Mouse (Mus musculus) retina, adult 2 months (tissue): ENCODE results near the gene Itgae.

Experiments
- DNase-seq: peaks from one replicate; pipeline ENCODE4 v3.0.0-alpha.2; 2012; ENCODE audit warnings: low read depth, low spot score

Itgae gene

DNA sequence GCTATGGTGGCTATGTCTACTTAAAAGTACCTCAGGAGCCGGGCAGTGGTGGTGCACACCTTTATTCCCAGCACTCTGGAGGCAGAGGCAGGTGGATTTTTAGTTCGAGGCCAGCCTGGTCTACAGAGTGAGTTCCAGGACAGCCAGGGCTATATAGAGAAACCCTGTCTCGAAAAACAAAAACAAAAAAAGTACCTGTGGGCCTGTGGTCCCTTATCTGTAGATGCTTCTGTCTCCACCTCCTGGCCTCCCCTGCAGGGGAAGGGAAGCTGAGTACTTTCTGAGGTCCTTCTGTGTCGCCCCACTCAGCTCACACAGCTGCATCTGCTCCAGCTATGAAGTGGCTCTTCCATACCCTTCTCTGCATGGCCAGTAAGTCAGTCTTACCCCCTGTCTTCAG, at the start of gene Itgae:
Gene Itgae (plus strand): TSS at position 301 of the 400 bp plus-strand sequence.
- DNase-seq = no peak

DNA sequence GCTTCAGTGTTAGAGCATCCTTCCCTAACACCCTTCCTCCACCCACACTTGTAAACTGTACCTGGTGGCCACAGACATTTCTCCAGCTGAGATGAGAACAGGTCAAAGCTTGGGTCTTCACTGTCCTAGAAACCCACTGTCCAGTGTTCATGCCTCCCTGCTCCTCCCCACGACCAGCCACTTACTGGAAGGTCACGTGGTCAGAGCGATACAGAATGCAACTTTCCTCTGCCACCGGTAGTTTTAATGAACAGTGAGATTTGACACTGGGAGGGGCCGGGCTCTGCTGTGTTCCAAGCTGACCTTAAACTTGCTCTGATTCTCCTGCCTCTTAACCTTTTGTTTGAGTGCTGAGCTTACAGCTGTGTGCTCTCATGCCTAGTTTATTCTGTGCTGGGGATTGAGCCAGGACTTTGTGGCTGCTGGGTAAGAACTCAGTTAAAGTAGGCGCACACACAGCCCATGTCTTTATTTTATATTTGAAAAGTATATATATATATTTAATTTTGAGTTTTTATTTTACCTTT, 46.1 kb upstream of the Itgae start:
- no peak for DNase-seq

DNA sequence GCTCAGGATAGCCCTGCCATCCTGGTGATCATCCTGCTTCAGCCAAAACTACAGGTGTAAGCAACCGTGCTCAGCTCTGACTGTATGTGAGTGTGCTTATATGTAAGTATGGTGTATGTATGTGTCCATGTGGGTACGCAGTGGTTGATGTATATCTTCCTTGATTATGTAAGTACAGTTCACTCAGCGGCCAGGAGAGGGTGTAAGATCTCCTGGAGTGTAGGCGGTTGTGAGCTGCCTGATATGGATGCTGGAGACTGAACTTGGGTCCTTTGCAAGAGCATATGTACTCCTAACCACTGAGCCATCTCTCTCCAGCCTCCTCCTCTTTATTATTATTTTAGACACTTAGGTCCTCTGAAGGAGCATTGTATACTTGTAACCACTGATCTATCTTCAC, 45.6 kb upstream of the Itgae start:
- no peak for DNase-seq

DNA sequence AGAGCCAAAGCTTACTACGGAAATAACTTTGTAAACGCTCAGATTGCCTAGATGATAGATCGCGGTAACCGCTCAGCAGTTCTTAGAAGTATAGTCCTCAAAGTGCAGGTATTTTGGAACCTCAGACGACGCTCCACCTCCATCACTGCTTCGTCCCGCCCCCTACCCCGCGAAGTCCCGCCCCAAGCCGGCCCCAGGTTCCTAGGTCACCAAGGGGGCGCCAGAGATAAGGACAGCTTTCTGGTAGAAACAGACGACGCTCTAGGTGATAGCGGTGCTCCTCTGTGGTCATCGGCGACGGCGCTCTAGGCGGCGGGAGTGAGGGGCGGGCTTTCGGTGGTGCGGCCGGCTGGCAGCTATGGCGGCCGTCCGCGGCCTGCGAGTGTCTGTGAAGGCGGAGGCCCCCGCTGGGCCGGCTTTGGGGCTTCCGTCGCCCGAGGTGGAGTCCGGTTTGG, 42.8 kb upstream of the Itgae start, which contains the start of gene Ncbp3:
Gene Ncbp3 (plus strand): TSS at position 242 of the 455 bp plus-strand sequence.
- peak; percentile 98 for DNase-seq

DNA sequence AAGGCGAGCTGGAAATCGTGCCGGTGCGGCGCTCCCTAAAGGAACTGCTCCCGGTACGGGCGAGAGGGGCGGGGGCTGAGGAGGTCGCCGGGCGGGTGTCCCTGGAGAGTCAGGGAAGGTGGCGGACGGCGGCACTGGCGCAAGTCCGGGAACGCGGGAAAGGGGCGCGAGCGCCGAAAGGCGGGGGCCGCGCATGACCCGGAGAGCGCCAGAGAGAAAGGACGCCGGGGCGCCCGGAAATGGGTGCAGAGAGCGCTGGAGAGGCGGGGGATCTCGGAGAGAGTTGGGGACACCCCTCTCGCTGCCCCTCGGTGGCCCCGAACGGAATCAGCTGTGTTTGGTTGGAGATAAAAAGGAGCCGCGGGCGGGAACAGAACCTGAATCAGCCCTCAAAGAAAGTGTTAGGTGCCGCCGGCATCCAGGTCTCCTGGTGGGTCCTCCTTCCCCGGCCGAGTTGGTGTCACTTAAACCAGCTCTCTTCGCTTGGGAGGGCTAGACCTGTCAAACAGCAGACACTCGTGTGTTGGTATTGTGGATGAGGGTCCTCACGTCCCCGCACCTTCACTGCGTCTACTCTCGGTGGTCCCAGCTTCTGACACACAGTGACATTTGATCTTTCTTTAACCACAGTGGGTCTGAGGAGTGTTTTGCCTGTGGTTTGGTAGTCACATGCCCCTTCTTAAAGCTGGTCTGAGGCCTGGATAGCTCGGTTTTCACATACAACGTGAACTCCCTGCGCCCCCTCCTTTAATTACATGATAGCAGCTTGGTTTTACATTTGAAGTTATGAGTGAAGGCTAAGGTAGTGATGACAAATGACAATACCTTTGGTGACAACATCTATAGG, 42.1 kb upstream of the Itgae start:
- DNase-seq = no peak

DNA sequence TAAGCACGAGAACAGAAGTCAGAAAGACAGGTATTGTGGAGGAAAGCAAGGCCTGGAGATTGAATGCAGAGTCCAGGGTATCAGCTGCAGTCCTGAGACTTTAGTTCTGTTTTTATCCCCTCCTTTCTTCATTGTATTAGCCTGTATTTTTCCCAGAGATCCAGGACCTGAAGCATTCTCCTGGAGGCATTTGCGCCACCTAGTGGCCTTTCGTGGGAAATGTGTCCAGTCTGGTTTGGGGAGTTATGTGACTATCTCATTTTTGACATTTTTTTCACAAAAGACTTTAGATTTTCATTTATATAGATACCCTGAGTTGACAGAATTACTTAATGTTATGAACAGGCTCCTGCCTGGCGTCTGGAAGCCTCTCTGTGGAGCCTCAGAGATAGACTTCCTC, 41.0 kb upstream of the Itgae start:
- DNase-seq = peak; percentile 64

DNA sequence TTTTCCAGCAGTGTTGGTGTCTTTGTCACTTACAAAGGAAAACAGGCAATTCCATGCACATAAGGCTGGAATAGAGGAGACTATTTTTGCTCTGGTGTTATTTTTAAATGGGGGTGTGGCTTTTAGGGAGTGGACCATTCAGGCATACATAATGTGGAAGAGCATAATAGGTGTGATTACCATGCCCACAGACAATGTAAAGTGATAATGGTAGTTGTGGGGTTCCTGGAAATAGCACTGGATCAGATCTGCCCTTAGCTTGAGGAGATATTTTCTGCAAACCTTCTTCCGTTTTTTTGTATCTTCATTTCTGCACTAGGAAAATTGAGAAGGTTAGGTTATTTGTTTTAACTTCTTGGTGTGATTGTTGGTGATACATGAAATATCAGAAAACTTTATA, 37.6 kb upstream of the Itgae start:
- DNase-seq = no peak

DNA sequence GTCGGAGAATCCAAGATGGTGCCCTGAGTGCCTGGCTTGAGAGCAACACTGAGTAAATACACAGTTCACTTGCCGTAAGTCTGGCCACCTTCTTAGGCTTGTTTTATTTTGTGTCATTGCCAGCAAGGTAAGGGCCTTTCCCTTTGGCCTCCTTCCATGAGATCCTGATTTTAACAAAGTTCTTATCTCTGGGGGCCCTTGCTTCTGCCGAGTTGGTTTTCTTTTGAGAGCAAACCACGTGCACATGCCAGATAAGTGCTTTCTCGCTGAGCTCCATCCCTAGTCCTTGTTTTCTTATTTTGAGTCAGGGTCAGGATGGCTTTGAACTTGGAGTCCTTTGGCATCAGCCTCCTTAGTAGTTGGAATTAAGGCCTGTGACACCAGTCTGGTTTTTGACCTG, 32.7 kb upstream of the Itgae start:
- no peak for DNase-seq

DNA sequence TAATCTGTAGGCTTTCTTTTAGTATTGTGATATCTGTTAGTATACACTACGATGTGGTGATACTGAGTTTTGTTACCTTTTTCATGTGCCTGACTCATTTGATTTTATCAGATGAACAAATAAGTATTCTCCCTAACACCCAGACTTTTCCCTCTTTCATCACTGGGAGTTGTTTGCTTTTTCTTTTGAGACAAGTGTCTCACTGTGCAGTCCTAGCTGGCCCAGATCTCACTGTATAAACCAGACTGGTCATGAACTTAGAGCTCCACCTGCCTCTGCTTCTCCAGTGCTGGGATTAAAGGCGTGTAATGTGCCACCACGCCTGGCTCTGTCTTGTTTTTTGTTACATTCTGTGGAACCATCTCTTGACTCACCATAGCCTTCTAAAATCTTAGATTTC, 30.8 kb upstream of the Itgae start:
- no peak for DNase-seq

DNA sequence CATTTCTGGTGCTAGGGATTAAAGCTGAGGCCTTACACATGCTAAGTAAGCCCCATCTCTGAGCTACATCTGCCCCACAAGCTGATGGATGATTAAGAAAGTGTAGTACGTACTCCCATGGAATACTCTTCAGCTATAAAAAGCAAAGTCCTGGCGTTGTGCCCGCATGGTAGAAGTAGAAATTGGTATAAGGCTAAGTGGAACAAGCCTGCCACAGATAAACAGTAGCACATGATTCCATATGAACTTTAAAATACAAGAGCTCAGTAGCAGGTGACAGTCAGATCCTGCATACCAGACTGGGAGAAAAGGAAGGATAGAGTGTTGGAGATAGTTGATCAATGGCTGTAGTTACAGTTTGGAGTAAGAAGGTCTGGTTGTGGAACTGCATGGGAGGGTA, 29.0 kb upstream of the Itgae start:
- no peak for DNase-seq

DNA sequence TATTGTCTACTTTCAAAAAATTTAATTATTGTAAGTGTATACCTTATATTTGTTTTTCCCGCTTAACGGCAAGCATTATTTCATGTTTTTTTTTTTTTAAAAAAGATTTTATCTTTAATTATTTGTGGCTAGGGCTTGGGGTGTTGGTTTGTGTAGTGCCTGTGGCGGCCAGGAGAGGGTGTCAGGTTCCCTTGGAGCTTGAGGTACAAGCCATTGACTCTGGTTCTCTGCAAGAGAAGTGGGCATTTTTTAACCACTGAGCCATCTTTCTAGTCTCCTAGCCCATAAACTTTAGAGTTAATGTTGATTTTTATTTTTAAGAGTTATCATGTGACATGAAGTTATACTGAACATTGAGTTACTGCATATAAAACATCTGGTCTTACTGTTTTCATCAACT, 18.5 kb upstream of the Itgae start:
- DNase-seq = no peak

DNA sequence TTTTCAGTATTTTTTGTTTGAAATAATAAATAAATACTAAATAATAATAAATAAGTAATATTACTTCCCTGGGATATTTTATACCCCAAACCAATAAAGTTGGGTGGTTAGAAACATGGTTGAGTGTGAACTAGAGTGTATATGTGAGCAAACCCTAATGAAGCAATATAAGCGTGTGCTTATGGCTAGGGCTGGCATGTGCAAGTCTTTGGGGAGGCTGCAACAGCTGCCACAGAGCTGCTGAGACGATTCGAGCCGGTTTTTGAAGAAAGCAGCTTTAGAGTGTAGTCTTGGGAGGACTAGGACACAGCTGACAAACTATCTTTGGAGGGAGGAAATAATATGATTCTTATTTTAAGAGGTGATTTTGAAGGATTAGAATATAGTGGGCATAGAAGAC, 14.1 kb upstream of the Itgae start:
- no peak for DNase-seq

DNA sequence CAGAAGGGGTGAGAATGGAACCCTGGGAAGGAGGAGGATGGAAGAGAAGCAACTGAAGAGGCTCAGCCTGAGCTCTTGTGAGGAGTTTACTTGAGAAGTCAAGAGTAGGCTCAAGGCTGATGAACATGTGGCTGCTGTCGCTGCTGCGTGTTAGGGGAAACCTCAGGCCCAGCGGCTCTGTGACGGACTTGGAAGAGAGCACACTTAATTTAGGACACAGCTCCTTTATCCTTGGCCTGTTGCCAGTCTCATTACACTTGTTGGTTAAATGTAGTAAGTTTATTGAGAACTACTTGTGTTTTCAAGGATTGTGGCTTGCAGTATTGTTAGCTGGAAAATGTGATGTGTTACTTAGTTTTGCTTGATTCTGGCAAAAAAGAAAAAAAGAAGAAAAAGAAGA, 13.7 kb upstream of the Itgae start:
- peak; percentile 9 for DNase-seq

DNA sequence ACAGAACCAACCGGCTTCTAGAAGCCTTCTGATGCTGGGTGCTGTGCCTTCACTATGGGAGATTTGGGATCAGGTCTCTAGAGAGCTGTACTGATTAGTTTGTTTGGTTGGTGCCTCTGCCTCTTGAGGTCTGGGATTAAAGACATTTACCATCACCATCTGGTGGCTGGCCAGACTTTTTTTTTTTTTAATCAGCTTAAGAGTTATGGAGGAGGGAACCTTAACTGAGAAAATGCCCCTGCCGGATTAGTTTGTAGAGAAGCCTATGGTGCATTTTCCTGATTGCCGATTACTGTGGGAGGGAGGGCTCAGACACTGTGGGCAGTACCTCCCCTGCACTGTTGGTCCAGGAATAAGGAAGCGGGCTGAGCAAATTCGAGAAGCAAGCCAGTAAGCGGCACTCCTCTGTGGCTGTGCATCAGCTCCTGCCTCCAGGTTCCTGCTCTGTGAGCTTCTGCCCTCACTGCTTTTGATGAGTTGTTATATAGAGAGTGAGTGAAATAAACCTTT, 13.1 kb upstream of the Itgae start:
- peak; percentile 71 for DNase-seq

DNA sequence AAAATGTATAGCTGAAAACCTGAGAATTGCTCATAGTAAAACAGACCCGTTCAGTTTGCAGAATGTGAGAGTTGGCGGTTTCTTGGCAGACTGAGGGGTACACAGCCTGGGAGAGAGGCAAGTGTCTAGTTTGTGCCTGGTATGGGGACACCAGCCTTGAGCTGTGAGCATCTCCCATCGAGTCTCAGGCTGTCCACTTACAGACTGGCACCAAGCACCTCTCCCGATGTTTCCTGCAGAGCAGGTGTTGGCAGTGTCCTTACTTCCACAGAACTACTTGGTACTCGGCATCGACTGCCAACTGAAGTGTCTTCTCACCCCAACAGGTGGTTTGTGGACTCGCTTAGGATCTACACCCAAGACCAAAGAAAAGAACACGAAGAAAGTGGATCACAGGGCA, 11.8 kb upstream of the Itgae start:
- no peak for DNase-seq

DNA sequence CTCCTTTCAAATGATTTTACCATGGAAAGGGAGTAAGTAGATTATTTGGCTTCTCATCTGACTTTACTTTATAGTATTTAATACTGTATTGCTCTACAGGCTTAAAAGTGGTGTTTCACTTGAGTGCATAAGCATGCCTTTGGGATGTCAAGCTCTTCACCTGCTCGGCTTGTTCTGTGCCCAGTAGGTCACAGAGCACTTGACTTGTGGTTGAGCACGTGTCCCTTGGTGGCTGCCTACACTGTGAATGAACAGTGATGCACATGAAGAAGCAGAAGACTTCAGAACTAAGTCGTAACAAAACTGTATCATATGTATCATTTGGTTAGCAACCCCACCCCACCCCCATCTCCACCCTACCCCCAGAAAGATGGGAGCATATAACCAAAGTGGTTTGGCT, 10.1 kb upstream of the Itgae start:
- DNase-seq = no peak

DNA sequence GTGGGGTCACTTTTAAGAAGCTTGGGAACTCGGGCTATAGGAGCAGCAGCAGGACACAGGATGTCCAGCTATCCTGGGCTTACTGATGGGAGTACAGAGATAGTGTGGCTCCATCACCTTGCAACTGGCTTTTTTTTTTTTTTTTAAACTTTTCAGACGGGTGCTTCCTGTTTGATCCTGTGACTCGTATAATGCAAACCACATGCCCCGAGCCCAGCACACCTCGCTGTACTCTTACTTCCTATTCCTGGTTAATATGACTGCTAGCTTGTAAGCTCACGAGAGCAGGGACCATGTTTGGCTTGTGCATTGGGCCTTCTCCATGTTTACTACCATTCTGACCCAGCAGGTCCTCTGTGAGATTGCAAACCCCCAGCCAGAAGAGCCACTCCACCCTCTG, 6.1 kb upstream of the Itgae start:
- no peak for DNase-seq

DNA sequence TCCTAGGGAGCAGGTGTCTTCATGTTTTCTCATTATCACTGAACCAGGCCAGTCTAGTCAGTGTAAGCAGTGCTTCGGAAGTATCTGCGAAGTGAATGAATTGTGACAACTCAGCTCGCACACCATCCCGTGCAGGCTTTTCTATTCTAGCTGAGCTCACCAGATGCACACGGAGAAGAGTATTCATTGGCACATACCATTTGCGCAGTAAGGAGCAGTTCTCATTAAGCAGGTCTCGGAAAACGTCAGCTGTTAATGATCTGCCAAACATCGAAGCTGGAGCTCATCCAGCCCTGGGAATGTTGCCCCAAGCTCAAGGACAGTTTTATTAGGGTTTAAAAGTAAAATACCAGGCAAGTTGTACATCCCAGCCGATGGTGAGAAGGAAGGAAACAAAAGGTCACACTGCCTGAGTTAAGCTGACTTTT, 5.6 kb upstream of the Itgae start:
- no peak for DNase-seq

DNA sequence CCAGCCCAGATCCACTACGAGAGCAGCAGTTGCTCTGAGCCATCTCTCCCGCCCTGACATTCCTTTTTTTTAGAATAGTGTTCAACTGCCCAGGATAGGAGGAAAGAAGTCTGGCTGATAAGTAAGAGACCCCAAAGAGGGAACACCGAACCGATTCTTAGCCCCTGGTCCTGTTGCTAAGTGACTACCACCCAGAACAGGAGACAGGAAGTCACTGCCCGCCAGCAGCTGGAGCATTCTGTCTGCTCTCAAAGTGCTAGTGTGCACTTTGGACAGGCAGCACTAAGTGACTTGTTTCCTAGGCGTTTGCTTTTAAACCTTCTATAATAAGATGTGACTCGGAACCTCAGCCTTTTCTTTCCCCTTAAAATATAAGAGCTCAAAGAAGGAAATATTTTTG, 5.0 kb upstream of the Itgae start:
- DNase-seq = no peak

DNA sequence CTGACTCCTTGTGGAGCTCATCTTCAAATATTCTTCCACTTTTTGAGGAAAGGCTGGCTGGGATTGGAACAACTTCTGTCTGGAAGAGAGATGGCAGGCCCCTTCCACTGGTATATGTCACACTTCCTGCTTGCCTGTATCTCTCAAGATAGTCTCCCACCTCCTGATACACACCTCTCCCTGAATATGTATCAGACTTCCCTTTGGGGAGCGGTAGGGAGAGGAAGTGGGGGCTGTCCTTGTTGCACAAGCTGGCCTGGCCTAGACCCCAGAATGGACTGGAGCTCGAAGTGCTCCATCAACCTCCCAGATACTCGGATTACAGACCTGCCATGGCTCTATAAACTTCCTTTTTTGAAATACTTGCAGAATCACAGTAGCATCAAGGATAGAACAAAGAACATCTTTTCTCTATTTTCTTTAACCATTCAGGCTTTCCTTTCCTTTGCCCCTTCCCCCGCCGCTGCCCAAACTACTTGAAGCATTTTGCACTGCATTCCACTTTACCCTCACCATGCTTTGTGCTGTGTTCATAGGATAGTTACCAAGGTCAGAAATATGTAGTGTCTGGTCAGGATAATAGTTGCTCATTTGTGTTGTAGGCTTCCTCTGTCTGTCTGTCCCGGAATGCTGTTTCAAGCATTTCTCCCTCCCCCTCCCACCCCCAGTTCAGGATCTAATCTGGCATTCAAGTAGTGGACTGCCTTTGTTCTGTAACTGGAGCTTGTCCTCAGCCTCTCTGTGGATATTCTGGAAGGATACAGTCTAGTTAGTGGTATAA, 2.5 kb upstream of the Itgae start:
- DNase-seq = no peak

DNA sequence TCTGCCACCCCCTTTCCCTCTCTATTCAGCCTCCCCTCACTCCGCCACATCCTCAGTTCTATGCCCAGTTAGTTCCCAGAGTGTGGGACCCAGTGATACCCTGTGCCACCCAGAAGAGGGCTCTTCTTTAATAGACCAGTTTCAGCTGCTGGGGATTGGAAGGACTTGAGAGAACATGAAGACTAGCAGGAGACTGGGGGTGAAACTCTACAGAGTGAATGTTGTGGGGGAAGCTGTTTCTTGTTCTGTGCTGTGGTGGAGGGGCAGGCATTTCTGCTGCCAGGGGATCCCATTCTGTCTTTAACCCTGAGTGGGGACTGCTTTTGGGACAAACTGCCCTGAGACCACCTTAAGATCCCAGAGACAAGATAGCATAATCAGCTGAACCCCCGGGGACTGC, 443 bp downstream of the Itgae start:
- DNase-seq = no peak

DNA sequence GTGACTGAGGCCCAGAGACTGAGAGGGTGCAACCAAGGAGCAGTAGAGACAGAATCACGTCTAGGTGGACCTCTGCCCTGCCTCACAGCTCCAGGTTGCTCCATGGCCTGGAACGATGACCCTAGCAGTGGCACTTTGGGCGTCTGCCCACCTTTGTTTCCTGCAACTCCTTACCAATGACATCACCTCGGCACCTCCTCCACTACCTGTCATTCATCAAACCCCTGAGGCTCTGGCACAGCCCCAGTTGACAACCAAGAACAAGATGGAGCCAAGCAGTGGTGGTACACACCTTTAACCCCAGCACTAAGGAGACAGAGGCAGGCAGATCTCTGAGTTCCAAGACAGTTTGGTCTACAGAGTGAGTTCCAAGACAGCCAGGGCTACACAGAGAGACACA, 1.7 kb downstream of the Itgae start:
- DNase-seq = no peak
